Mouse (Mus musculus) CH12.LX (cell line): ENCODE data around the gene Exoc1. TPM values are rescaled to one million over a fixed set of nuclear protein-coding genes. Genes with fewer than 3 reads are reported as not detected.

ENCODE experiments used
- DNase-seq: peaks from one replicate; pipeline ENCODE4 v3.0.0-alpha.2; 2013; ENCODE audit errors: extremely low read depth
- H3K27ac ChIP-seq: 2 replicates; pipeline ENCODE4 v1.5.1; 2012; ENCODE audit warnings: low read depth, mild to moderate bottlenecking, control low read depth, moderate library complexity; ENCODE audit not compliant: insufficient read depth
- H3K27me3 ChIP-seq: replicated peaks from 2 replicates; pipeline ENCODE3; 2012; ENCODE audit warnings: inconsistent platforms
- H3K36me3 ChIP-seq, 2 experiments: replicated peaks in 1 of 2; 2 replicates each; pipeline versions ENCODE3 to v1.6.1; 2012; ENCODE audit warnings: inconsistent platforms in 1 of 2, low read length in 1 of 2, mild to moderate bottlenecking in 1 of 2, mixed read lengths in 1 of 2, moderate library complexity in 1 of 2; ENCODE audit not compliant: control insufficient read depth in 1 of 2, insufficient read depth in 1 of 2
- H3K4me1 ChIP-seq, 2 experiments: 2 replicates each; pipeline ENCODE4 v1.6.1; 2012; ENCODE audit warnings: inconsistent platforms in 1 of 2, moderate library complexity in 1 of 2; ENCODE audit not compliant: insufficient read depth in 2 of 2, control insufficient read depth in 1 of 2
- H3K4me2 ChIP-seq: 2 replicates; pipeline ENCODE4 v1.6.1; 2012; ENCODE audit warnings: low read depth, mild to moderate bottlenecking, control low read depth; ENCODE audit not compliant: poor library complexity, insufficient read depth, severe bottlenecking
- H3K4me3 ChIP-seq, 3 experiments: fragments of 150-350 bp in 1 of 3; sonication (generic) in 1 of 3; replicated peaks in 1 of 3; 2 replicates each; pipeline versions ENCODE3 to v1.5.1; 2011 to 2012; ENCODE audit warnings: low read depth in 2 of 3, low read length in 2 of 3, mild to moderate bottlenecking in 2 of 3, moderate library complexity in 2 of 3, control low read depth in 1 of 3, improper control_type of control experiment in 1 of 3, inconsistent platforms in 1 of 3, mixed read lengths in 1 of 3; ENCODE audit not compliant: poor library complexity in 1 of 3
- H3K79me2 ChIP-seq: replicated peaks from 2 replicates; pipeline ENCODE4 v1.6.1; 2012; ENCODE audit warnings: mild to moderate bottlenecking, moderate library complexity; ENCODE audit not compliant: control insufficient read depth, poor library complexity, insufficient read depth, severe bottlenecking; ENCODE audit errors: extremely low read depth
- H3K9ac ChIP-seq: 2 replicates; pipeline ENCODE4 v1.6.1; 2012; ENCODE audit warnings: low read depth, mild to moderate bottlenecking, control low read depth, moderate library complexity; ENCODE audit not compliant: insufficient read depth
- H3K9me3 ChIP-seq: replicated peaks from 2 replicates; pipeline ENCODE3; 2012; ENCODE audit warnings: low read length, inconsistent platforms, mixed read lengths
- CHD1 ChIP-seq: IDR thresholded peaks from 2 replicates; pipeline ENCODE4 v1.6.1; 2012; ENCODE audit warnings: low read depth, low read length, improper control_type of control experiment, inconsistent platforms
- CHD2 ChIP-seq: IDR thresholded peaks from 2 replicates; pipeline ENCODE4 v1.6.1; 2011; ENCODE audit warnings: low read length, improper control_type of control experiment
- CTCF ChIP-seq, 2 experiments: IDR thresholded peaks in 1 of 2; conservative IDR thresholded peaks in 1 of 2; 2 replicates each; pipeline ENCODE4 v1.5.1; 2011 to 2012; ENCODE audit warnings: low read depth in 2 of 2, low read length in 2 of 2, improper control_type of control experiment in 1 of 2, inconsistent platforms in 1 of 2, mild to moderate bottlenecking in 1 of 2, moderate library complexity in 1 of 2
- E2F4 ChIP-seq: IDR thresholded peaks from 2 replicates; pipeline ENCODE4 v1.6.1; 2011; ENCODE audit warnings: low read depth, low read length, improper control_type of control experiment; ENCODE audit not compliant: insufficient replicate concordance
- ETS1 ChIP-seq: conservative IDR thresholded peaks from 2 replicates; pipeline ENCODE4 v1.6.1; 2012; ENCODE audit warnings: low read depth, mild to moderate bottlenecking, inconsistent platforms, low read length, improper control_type of control experiment, moderate library complexity
- GABPA ChIP-seq: IDR thresholded peaks from 2 replicates; pipeline ENCODE4 v1.6.1; 2012; ENCODE audit warnings: low read depth, low read length, improper control_type of control experiment, inconsistent platforms; ENCODE audit not compliant: insufficient replicate concordance
- HCFC1 ChIP-seq: IDR thresholded peaks from 2 replicates; pipeline ENCODE4 v1.6.1; 2012; ENCODE audit warnings: low read depth, mild to moderate bottlenecking, inconsistent platforms, low read length, improper control_type of control experiment
- JUN ChIP-seq: IDR thresholded peaks from 2 replicates; pipeline ENCODE4 v1.6.1; 2011; ENCODE audit warnings: low read depth, mild to moderate bottlenecking, low read length, improper control_type of control experiment, moderate library complexity; ENCODE audit not compliant: insufficient read depth
- KAT2A ChIP-seq: IDR thresholded peaks from 2 replicates; pipeline ENCODE4 v1.6.1; 2012; ENCODE audit warnings: low read length, improper control_type of control experiment, inconsistent platforms; ENCODE audit not compliant: insufficient replicate concordance
- MXI1 ChIP-seq: IDR thresholded peaks from 2 replicates; pipeline ENCODE4 v1.6.1; 2011; ENCODE audit warnings: mild to moderate bottlenecking, low read depth, low read length, improper control_type of control experiment
- NELFE ChIP-seq: IDR thresholded peaks from 2 replicates; pipeline ENCODE4 v1.6.1; 2011; ENCODE audit warnings: low read depth, low read length, improper control_type of control experiment
- NRF1 ChIP-seq: IDR thresholded peaks from 2 replicates; pipeline ENCODE4 v1.6.1; 2014; ENCODE audit warnings: low read depth, mild to moderate bottlenecking, inconsistent platforms, low read length, improper control_type of control experiment, moderate library complexity
- PAX5 ChIP-seq: IDR thresholded peaks from 2 replicates; pipeline ENCODE4 v1.6.1; 2012; ENCODE audit warnings: low read length, inconsistent platforms, mixed read lengths
- RAD21 ChIP-seq: IDR thresholded peaks from 2 replicates; pipeline ENCODE4 v1.6.1; 2011; ENCODE audit warnings: low read depth, mild to moderate bottlenecking, low read length, improper control_type of control experiment, moderate library complexity
- RCOR1 ChIP-seq: conservative IDR thresholded peaks from 2 replicates; pipeline ENCODE4 v1.6.1; 2012; ENCODE audit warnings: low read depth, mild to moderate bottlenecking, inconsistent platforms, low read length, improper control_type of control experiment
- SIN3A ChIP-seq: IDR thresholded peaks from 2 replicates; pipeline ENCODE4 v1.6.1; 2012; ENCODE audit warnings: low read length, improper control_type of control experiment, inconsistent platforms
- SMC3 ChIP-seq: IDR thresholded peaks from 2 replicates; pipeline ENCODE4 v1.6.1; 2011; ENCODE audit warnings: low read depth, low read length, improper control_type of control experiment
- TBP ChIP-seq: conservative IDR thresholded peaks from 2 replicates; pipeline ENCODE4 v1.6.1; 2011; ENCODE audit warnings: low read depth, low read length, improper control_type of control experiment
- TCF12 ChIP-seq: IDR thresholded peaks from 2 replicates; pipeline ENCODE4 v1.6.1; 2014; ENCODE audit warnings: low read depth, mild to moderate bottlenecking, inconsistent platforms, low read length, improper control_type of control experiment
- UBTF ChIP-seq: IDR thresholded peaks from 2 replicates; pipeline ENCODE4 v1.6.1; 2012; ENCODE audit warnings: low read depth, mild to moderate bottlenecking, inconsistent platforms, low read length, improper control_type of control experiment, moderate library complexity
- USF1 ChIP-seq: IDR thresholded peaks from 2 replicates; pipeline ENCODE4 v1.6.1; 2014; ENCODE audit warnings: low read depth, mild to moderate bottlenecking, inconsistent platforms, low read length, improper control_type of control experiment
- dilution Hi-C: fragments of 300-500 bp; cut with MboI; formaldehyde crosslinking; loops from 2 replicates; pipeline ENCODE4 v1.14.3; 2020; ENCODE audit warnings: low sequenced_read_pairs; ENCODE audit not compliant: extremely low pct_unique_long_range_greater_than_20kb, extremely low pct_ligation_motif_present
- in situ Hi-C: fragments of 300-500 bp; cut with MboI; formaldehyde crosslinking; loops from 3 replicates; pipeline ENCODE4 v1.14.3; 2019; ENCODE audit warnings: low sequenced_read_pairs, low pct_ligation_motif_present, low pct_unique_long_range_greater_than_20kb, mixed read lengths
- polyA plus RNA-seq: library from polyadenylated mRNA; unstranded; fragments of >175 nt; gene quantifications from 2 replicates; pipeline ENCODE4 v1.2.1, GENCODE M21; 2012; ENCODE audit warnings: low read depth; ENCODE audit not compliant: insufficient read length
- total RNA-seq, 2 experiments: library from RNA; depleted of rRNA; stranded (reverse); fragments of 300-350 nt in 1 of 2; fragments of >200 nt in 1 of 2; gene quantifications; 2 replicates each; pipeline ENCODE4 v1.2.3; 2012 to 2014

Exoc1 gene
- total and polyA plus RNA-seq, 3 experiments, result 26.6 to 32.6 (median 30.4) TPM

- H3K4me1 ChIP-seq, result no peaks in the 10 kb centered on the region
- no peak for DNase-seq
- dilution Hi-C loops, result no loop called here
- no peak overlapping the region for H3K27ac ChIP-seq
- no peak for TF ChIP-seq CHD2
- no peak for TF ChIP-seq MXI1
- TF ChIP-seq USF1, result no peak
- no peak for TF ChIP-seq KAT2A
- TF ChIP-seq RAD21, result peak; percentile 57
- no peak for TF ChIP-seq CHD1
- TF ChIP-seq CTCF (conservative IDR thresholded peaks at IDR 0.05 in 1 of 2, IDR thresholded peaks at IDR 0.05 in 1 of 2; ENCODE audit: low read depth in 2 of 2, low read length in 2 of 2), result peak in 1 of 2 experiments; percentile 63; a peak in 2 of 4 replicates
- no peak for TF ChIP-seq JUN
- peak; percentile 41 for TF ChIP-seq SMC3
- TF ChIP-seq SIN3A, result no peak
- TF ChIP-seq UBTF, result no peak
- TF ChIP-seq, all 38 proteins: peak for 3
- Histone ChIP-seq H3K4me2 (no peak overlapping the region), H3K4me3 (no peak overlapping the region), H3K9me3 (no peaks in the 10 kb centered on the region), H3K36me3 (peaks cover 61 to 90% of the 10 kb centered on the region in 2 experiments), H3K9ac (no peak overlapping the region), H3K27me3 (no peaks in the 10 kb centered on the region), H3K79me2 (no peaks in the 10 kb centered on the region; the same call in 1 of the 2 replicates)
- in situ Hi-C loops, result no loop called here
Observed at GRCm38 (mm10) chr5:76540842-76541241, 11.7 kb downstream of the Exoc1 start.

GRCm38 (mm10) chr5:76543200-76543599, 14.1 kb downstream of the Exoc1 start:
- dilution Hi-C loops, result no loop called here

GRCm38 (mm10) chr5:76550426-76550825, 21.3 kb downstream of the Exoc1 start:
- dilution Hi-C loops, result no loop called here
- in situ Hi-C loops, result no loop called here
- H3K27ac ChIP-seq, result no peak overlapping the region
- no peak overlapping the region for H3K9ac ChIP-seq
- no peaks in the 10 kb centered on the region for H3K4me1 ChIP-seq
- no peak for TF ChIP-seq PAX5
- TF ChIP-seq ETS1, result no peak
- TF ChIP-seq HCFC1, result no peak
- TF ChIP-seq NRF1, result no peak
- no peak for TF ChIP-seq NELFE
- TF ChIP-seq CHD2, result no peak
- TF ChIP-seq CHD1, result no peak
- TF ChIP-seq JUN, result no peak
- no peak overlapping the region for H3K4me3 ChIP-seq
- no peak for DNase-seq
- no peaks in the 10 kb centered on the region for H3K9me3 ChIP-seq
- H3K79me2 ChIP-seq, result no peaks in the 10 kb centered on the region
- peaks cover 33 to 68% of the 10 kb centered on the region in 2 experiments for H3K36me3 ChIP-seq
- H3K27me3 ChIP-seq, result no peaks in the 10 kb centered on the region
- no peak overlapping the region for H3K4me2 ChIP-seq

More at GRCm38 (mm10) chr5:76543200-76543599, 14.1 kb downstream of the Exoc1 start:
- no peaks in the 10 kb centered on the region; the same call in 1 of the 2 replicates for H3K79me2 ChIP-seq
- TF ChIP-seq MXI1, result no peak
- TF ChIP-seq TCF12, result no peak
- TF ChIP-seq HCFC1, result no peak
- no peak for TF ChIP-seq TBP
- no peak for TF ChIP-seq GABPA
- no peak for TF ChIP-seq CHD2
- TF ChIP-seq USF1, result no peak
- no peak for TF ChIP-seq E2F4
- TF ChIP-seq RCOR1, result no peak
- TF ChIP-seq, all 38 proteins: peak for 0
- DNase-seq, result no peak
- H3K9ac ChIP-seq, result no peak overlapping the region
- H3K27me3 ChIP-seq, result no peaks in the 10 kb centered on the region
- no peak overlapping the region for H3K4me2 ChIP-seq
- no peak overlapping the region for H3K27ac ChIP-seq
- peaks cover 55 to 79% of the 10 kb centered on the region in 2 experiments for H3K36me3 ChIP-seq
- no peak overlapping the region for H3K4me3 ChIP-seq
- in situ Hi-C loops, result no loop called here
- no peaks in the 10 kb centered on the region for H3K4me1 ChIP-seq
- no peaks in the 10 kb centered on the region for H3K9me3 ChIP-seq
